Mouse (Mus musculus): ENCODE results near the gene Hoxc8. TPM values are rescaled to one million over a fixed set of nuclear protein-coding genes. Genes with fewer than 3 reads are reported as not detected.

The Hoxc8 gene
- polyA plus RNA-seq, 1 experiment from 2014 or later: not detected

- H3K27me3 ChIP-seq (ENCODE audit: insufficient read depth, poor library complexity, severe bottlenecking): peaks cover 100% of the 10 kb centered on the region
- no peak overlapping the region for H3K4me3 ChIP-seq
- under 1% methylated on average over 31 of the region's 31 CpGs for WGBS
- no peaks in the 10 kb centered on the region for H3K36me3 ChIP-seq
- no peaks in the 10 kb centered on the region for H3K9me3 ChIP-seq
- peaks cover 5% of the 10 kb centered on the region; the same call in 1 of the 2 replicates for H3K4me1 ChIP-seq (replicated peaks)
- no peak overlapping the region for H3K27ac ChIP-seq
- DNase-seq (ENCODE audit: low spot score): no peak
Observed at GRCm38 (mm10) chr15:103010112-103010846, 19.9 kb downstream of the Hoxc8 start.

DNA sequence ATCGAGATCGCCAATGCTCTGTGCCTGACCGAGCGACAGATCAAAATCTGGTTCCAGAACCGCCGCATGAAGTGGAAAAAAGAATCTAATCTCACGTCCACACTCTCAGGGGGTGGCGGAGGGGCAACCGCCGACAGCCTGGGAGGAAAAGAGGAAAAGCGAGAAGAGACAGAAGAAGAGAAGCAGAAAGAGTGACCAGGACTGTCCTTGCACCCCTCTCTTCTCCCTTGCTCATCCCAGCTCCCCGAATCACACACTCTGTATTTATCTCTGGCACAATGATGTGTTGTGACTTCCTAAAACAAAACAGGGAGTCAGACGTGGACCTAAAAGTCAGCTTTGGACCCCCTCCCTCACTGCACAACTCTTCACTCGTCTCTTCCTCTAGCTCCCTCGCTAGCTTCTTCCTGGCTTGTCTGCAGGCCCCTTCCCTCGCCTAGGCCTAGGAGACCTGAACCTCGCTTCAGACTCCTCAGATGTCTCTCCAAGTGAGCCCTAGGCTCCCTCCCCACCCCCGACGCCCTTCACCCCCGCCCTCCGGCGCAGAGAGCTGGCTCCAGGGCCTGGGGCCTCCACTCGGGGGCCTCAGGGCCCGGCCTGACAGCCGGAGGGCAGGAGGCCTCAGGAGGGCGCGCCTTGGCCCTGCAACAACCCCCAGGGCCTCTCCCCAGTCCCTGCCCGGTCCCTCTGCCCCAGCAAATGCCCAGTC is 20.6 kb downstream of the Hoxc8 start:
- under 1% methylated on average over 28 of the region's 28 CpGs for WGBS
- Histone ChIP-seq H3K9me3 (no peaks in the 10 kb centered on the region), H3K27ac (no peak overlapping the region), H3K4me1 (replicated peaks) (peaks cover 5% of the 10 kb centered on the region; the same call in 1 of the 2 replicates), H3K4me3 (no peak overlapping the region), H3K27me3 (ENCODE audit: insufficient read depth, poor library complexity, severe bottlenecking) (peaks cover 100% of the 10 kb centered on the region), H3K36me3 (no peaks in the 10 kb centered on the region)
- no peak for DNase-seq (ENCODE audit: low spot score)

- H3K36me3 ChIP-seq: no peaks in the 10 kb centered on the region
- no peaks in the 10 kb centered on the region for H3K9me3 ChIP-seq
- peaks cover 100% of the 10 kb centered on the region for H3K27me3 ChIP-seq (ENCODE audit: insufficient read depth, poor library complexity, severe bottlenecking)
- no peak overlapping the region for H3K4me3 ChIP-seq
- H3K27ac ChIP-seq: no peak overlapping the region
- DNase-seq (ENCODE audit: low spot score): no peak
- WGBS: 1% methylated on average over 26 of the region's 26 CpGs
- peaks cover 5% of the 10 kb centered on the region; the same call in 1 of the 2 replicates for H3K4me1 ChIP-seq (replicated peaks)
Observed at GRCm38 (mm10) chr15:103011928-103012486, 21.6 kb downstream of the Hoxc8 start.

DNA sequence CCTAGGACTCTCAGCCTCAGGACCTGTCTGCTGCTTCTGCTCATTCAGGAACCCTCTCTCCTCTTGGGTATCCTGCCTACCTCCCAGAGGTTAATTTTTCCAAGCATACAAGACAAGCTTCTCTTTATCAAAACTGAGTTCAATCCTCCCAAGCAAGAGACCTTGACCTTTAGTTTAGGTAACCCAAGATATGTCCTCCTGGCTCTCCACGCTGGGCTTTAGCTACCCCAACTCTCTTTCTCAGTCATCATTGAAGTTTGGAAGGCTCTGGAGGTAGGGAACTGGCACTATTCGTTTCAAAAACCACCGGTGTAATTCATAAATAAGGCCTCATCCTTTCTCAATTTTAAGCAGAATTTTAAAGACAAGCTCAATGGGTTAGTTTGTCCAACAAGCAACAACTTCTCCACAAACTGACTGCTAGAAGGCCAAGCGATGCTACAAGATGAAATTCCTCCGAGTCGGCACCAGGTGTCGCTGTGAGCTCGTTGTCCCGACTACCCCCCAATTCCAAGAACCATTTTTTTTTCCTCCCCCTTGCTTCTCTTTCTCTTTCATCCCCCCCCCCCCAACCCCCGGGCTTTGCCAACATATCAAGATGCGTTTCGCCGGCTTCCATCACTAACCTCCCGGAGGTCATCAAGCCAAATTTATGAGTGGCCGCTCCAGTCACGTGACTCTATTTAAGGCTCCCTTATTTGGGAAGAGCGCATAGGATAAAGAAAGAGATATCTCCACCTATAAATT is 23.0 kb downstream of the Hoxc8 start:
- peak; percentile 54 for DNase-seq (ENCODE audit: low spot score)
- Histone ChIP-seq H3K36me3 (no peaks in the 10 kb centered on the region), H3K4me3 (no peak overlapping the region), H3K4me1 (replicated peaks) (peaks cover 5% of the 10 kb centered on the region; the same call in 1 of the 2 replicates), H3K9me3 (no peaks in the 10 kb centered on the region), H3K27ac (no peak overlapping the region), H3K27me3 (ENCODE audit: insufficient read depth, poor library complexity, severe bottlenecking) (peaks cover 100% of the 10 kb centered on the region)
- WGBS: 3% methylated on average over 17 of the region's 17 CpGs

DNA sequence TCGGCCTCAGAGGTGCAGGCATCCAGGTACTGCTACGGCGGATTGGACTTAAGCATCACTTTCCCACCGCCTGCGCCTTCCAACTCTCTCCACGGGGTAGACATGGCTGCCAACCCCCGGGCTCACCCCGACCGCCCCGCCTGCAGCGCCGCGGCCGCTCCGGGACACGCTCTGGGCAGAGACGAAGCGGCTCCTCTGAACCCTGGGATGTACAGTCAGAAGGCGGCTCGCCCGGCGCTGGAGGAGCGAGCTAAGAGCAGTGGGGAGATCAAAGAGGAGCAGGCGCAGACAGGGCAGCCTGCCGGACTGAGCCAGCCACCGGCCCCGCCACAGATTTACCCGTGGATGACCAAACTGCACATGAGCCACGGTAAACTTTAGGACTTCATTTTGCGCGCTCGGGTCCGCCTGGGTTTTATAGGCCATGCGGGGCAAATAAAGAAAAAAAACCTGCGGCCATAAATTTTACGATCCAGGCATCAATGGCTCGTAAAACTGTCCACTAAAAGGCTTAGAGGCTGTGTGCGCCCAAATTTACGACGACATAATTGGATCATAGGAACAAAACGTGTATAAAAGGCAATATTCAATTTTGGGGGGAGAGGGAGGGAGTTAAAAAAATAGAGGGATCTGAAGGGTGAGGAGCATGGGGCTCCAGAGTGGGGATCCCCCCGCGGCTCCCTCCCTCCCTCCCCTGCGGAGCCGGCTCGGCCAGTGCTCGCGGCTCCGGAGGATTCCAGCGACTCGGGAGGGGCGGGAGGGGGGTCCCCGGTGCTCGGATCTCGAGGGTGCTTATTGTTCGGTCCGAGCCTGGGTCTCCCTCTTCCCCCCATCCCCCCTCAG is 24.0 kb downstream of the Hoxc8 start:
- WGBS: under 1% methylated on average over 54 of the region's 57 CpGs
- Histone ChIP-seq H3K9me3 (no peaks in the 10 kb centered on the region), H3K27ac (no peak overlapping the region), H3K4me3 (peak overlapping the region; percentile 26), H3K4me1 (replicated peaks) (peaks cover 5% of the 10 kb centered on the region; the same call in 1 of the 2 replicates), H3K27me3 (ENCODE audit: insufficient read depth, poor library complexity, severe bottlenecking) (peaks cover 100% of the 10 kb centered on the region), H3K36me3 (no peaks in the 10 kb centered on the region)
- peak; percentile 56 for DNase-seq (ENCODE audit: low spot score)

GRCm38 (mm10) chr15:103015009-103015399 is 24.6 kb downstream of the Hoxc8 start:
- no peak overlapping the region for H3K27ac ChIP-seq
- WGBS: under 1% methylated on average over 26 of the region's 28 CpGs

DNA sequence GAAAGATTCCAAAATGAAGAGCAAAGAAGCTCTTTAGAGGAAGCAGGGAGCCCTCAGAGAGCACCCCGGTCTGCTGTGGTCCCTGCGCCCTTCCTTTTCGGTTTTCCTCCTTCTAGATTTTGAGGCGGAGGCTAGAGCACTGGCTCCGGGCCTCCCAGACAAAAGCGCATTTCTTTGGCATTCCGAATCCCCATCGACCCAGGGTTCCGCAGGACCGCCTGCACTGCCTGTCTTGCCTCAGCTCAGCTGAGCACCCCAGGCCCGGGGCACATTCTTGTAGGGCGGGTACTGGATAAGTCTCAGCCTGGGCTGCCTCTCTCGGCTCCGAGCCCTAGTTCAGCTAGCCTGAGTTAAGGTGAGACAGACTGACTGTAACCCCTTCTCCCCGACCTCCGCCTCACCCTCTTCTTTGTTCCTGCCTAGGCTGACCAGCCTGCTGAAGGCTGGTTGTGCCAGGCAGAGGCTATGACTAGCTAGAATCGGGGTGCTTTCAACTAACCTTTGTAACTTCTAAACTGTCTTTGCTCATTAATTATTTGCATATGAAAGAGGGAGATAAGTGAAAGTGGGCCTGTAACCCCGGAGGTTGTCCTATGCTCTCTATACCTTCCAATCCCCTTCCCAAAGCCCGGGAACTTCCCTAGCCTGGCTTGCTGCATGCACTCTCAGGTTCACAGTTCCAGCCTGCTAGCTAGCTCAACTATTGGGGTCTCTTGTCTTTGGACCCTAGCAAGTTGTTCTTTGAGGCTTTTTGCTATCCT is 25.2 kb downstream of the Hoxc8 start:
- 1% methylated on average over 19 of the region's 19 CpGs for WGBS
- Histone ChIP-seq H3K27ac (no peak overlapping the region), H3K4me3 (peak overlapping the region; percentile 26; the same call in 1 of the 2 replicates), H3K9me3 (no peaks in the 10 kb centered on the region), H3K36me3 (no peaks in the 10 kb centered on the region), H3K4me1 (replicated peaks) (peaks cover 5% of the 10 kb centered on the region; the same call in 1 of the 2 replicates), H3K27me3 (ENCODE audit: insufficient read depth, poor library complexity, severe bottlenecking) (peaks cover 100% of the 10 kb centered on the region)
- peak; percentile 51 for DNase-seq (ENCODE audit: low spot score)

More at GRCm38 (mm10) chr15:103015009-103015399, 24.6 kb downstream of the Hoxc8 start:
- Histone ChIP-seq H3K4me1 (replicated peaks) (peaks cover 5% of the 10 kb centered on the region; the same call in 1 of the 2 replicates), H3K36me3 (no peaks in the 10 kb centered on the region), H3K9me3 (no peaks in the 10 kb centered on the region), H3K27me3 (ENCODE audit: insufficient read depth, poor library complexity, severe bottlenecking) (peaks cover 100% of the 10 kb centered on the region), H3K4me3 (peak overlapping the region; percentile 26; the same call in 1 of the 2 replicates)
- peak; percentile 34 for DNase-seq (ENCODE audit: low spot score)

DNA sequence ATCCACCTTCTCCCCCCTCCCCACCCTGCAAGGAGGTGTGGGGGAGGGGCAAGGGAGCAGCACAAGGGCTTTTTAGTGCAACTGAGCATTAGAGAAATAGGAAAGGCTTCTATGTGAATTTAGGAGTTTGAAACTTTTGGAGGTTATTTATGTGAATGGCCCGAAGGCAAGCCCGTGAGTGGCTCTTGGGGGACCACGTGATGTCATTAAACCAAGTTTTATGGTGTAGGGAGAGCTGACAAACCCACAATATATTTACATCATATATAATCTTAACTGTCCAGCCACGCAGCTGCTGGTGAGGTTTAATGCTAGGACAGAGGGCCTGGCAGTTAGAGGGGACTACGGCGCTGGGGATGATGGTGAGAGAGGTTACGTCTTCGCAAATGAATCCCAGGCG is 28.2 kb downstream of the Hoxc8 start, which contains the start of gene Hoxc4:
TSS of gene Hoxc4 (plus strand) at position 299 of the 400 bp plus-strand sequence.
- DNase-seq (ENCODE audit: low spot score): no peak
- peaks cover 5% of the 10 kb centered on the region; the same call in 1 of the 2 replicates for H3K4me1 ChIP-seq (replicated peaks)
- no peak within 1 kb of the TSS for H3K4me3 ChIP-seq
- H3K36me3 ChIP-seq: no peaks in the 10 kb centered on the region
- WGBS: 4% methylated on average over 9 of the region's 9 CpGs
- no peaks in the 10 kb centered on the region for H3K9me3 ChIP-seq
- H3K27me3 ChIP-seq (ENCODE audit: insufficient read depth, poor library complexity, severe bottlenecking): peaks cover 100% of the 10 kb centered on the region
- no peak within 1 kb of the TSS for H3K27ac ChIP-seq

DNA sequence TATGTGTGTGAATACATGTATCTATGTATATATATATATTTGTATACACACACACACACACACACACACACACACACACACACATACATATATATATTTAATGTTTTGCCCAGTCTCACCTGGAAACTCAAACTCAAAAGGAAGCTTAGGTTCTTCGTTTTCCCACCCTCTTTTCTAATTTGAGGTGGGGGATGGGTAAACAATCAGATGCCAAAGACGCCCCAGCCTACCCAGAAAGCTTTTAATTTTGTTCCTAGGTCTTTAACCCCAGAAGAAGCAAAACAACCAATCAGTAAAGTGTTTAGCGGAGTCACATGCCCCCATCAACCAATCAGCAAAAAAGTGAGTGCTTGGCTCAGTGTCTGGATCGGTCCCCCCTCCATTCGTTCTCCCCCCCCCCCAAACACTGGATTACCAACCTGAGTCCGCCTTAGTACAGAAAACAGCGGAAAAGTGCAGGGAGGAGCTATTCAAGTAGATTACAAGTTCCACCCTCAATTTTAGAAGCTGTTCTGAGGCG is 30.6 kb downstream of the Hoxc8 start:
- no peak overlapping the region for H3K4me3 ChIP-seq
- peaks cover 100% of the 10 kb centered on the region for H3K27me3 ChIP-seq (ENCODE audit: insufficient read depth, poor library complexity, severe bottlenecking)
- H3K27ac ChIP-seq: no peak overlapping the region
- no peaks in the 10 kb centered on the region for H3K36me3 ChIP-seq
- no peaks in the 10 kb centered on the region for H3K4me1 ChIP-seq (replicated peaks)
- no peak for DNase-seq (ENCODE audit: low spot score)
- 2% methylated on average over 8 of the region's 8 CpGs for WGBS
- H3K9me3 ChIP-seq: no peaks in the 10 kb centered on the region

DNA sequence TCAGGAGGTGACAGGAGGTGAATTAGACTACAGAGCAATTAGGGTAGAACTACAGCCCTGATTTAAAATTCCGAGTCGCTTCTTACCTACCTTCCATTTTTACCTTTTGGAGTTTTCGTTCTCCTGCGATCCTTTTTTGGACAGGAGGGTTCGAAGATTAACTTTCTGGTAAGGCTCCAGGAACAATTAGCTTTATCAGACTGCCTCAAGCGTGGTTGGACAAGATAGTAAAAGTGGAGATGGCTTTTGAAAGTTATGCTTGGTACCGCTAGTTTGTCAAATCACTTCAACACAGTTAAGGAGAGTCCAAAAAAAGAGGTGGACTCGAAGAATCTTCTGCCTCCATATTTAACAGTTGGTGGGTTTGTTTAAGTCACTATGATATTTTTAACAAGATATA is 31.1 kb downstream of the Hoxc8 start:
- H3K27me3 ChIP-seq (ENCODE audit: insufficient read depth, poor library complexity, severe bottlenecking): peaks cover 100% of the 10 kb centered on the region
- H3K4me3 ChIP-seq: no peak overlapping the region
- H3K9me3 ChIP-seq: no peaks in the 10 kb centered on the region
- no peak for DNase-seq (ENCODE audit: low spot score)
- WGBS: 8% methylated on average over 8 of the region's 8 CpGs
- H3K4me1 ChIP-seq (replicated peaks): no peaks in the 10 kb centered on the region
- no peak overlapping the region for H3K27ac ChIP-seq
- no peaks in the 10 kb centered on the region for H3K36me3 ChIP-seq

- no peak overlapping the region for H3K27ac ChIP-seq
- peak; percentile 2 for DNase-seq (ENCODE audit: low spot score)
- no peaks in the 10 kb centered on the region for H3K9me3 ChIP-seq
- H3K4me1 ChIP-seq (replicated peaks): no peaks in the 10 kb centered on the region
- H3K27me3 ChIP-seq (ENCODE audit: insufficient read depth, poor library complexity, severe bottlenecking): peaks cover 100% of the 10 kb centered on the region
- WGBS: 1% methylated on average over 2 of the region's 2 CpGs
- H3K36me3 ChIP-seq: no peaks in the 10 kb centered on the region
- H3K4me3 ChIP-seq: no peak overlapping the region
Observed at GRCm38 (mm10) chr15:103024131-103024530, 33.7 kb downstream of the Hoxc8 start.
